Mouse (Mus musculus): ENCODE measurements at regions not wholly inside any gene's neighbourhood (a gene's known extent, or its start where the extent isn't known, plus 50 kb on each side); places are given as distances from the start of the nearest gene placed in this dataset.

DNA sequence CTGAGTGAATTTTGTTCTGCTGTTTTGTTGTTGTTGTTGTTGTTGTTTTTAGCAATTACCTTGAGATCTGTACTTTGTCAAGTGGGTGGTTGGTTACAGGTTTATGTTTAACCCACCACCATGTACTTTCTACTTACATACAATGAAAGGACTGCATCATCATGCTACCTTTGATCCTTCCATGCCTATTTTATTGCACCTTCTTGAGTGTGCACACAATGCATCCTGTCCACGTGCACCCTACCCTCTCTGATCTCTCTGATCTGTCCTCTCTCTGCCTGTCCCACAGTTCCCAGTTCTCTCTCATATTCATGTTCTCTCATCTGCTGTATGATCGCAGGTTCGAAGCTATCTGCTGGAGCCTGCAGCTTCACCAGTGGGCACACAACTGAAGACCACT is 59.9 kb upstream of the Gas1 start:
- no peak for TF ChIP-seq POLR2A (IDR thresholded peaks at IDR 0.05; ENCODE audit: extremely low read depth, insufficient read depth, low read length)
- no peak for TF ChIP-seq CTCF (IDR thresholded peaks at IDR 0.05; ENCODE audit: extremely low read depth, insufficient read depth, low read length)
